Mouse (Mus musculus) stomach, embryonic 14.5 days (tissue): ENCODE results near the gene Chpf2. TPM values are rescaled to one million over a fixed set of nuclear protein-coding genes. Genes with fewer than 3 reads are reported as not detected.

Experiments
- ATAC-seq: fragments of 200-750 bp; cut with Nextera tagmentation; 2 replicates; pipeline ENCODE4 v1.8.0; 2017; ENCODE audit warnings: low read depth, moderate TSS enrichment; ENCODE audit not compliant: insufficient number of reproducible peaks, insufficient read depth, low FRiP score
- H3K27ac ChIP-seq: fragments of 300-500 bp; sonication (generic); 2 replicates; pipeline ENCODE4 v1.5.1; 2014; ENCODE audit warnings: mild to moderate bottlenecking, low read length, moderate library complexity, mixed read lengths
- H3K27me3 ChIP-seq: fragments of 300-500 bp; sonication (generic); 2 replicates; pipeline ENCODE4 v1.6.1; 2014; ENCODE audit warnings: low read length, control low read depth, mixed read lengths; ENCODE audit not compliant: control insufficient read depth, insufficient read depth
- H3K36me3 ChIP-seq: fragments of 300-500 bp; sonication (generic); 2 replicates; pipeline ENCODE4 v1.6.1; 2014; ENCODE audit warnings: mild to moderate bottlenecking, control low read depth, low read length, moderate library complexity, mixed read lengths; ENCODE audit not compliant: control insufficient read depth, insufficient read depth
- H3K4me1 ChIP-seq: fragments of 300-500 bp; sonication (generic); 2 replicates; pipeline ENCODE4 v1.6.1; 2014; ENCODE audit warnings: low read length, control low read depth, mixed read lengths; ENCODE audit not compliant: control insufficient read depth, insufficient read depth
- H3K4me2 ChIP-seq: fragments of 300-500 bp; sonication (generic); replicated peaks from 2 replicates; pipeline ENCODE4 v1.6.1; 2014; ENCODE audit warnings: low read depth, low read length, control low read depth
- H3K4me3 ChIP-seq: fragments of 300-500 bp; sonication (generic); 2 replicates; pipeline ENCODE4 v1.5.1; 2014; ENCODE audit warnings: low read depth, low read length, control low read depth
- H3K9ac ChIP-seq: fragments of 300-500 bp; sonication (generic); replicated peaks from 2 replicates; pipeline ENCODE4 v1.6.1; 2014; ENCODE audit warnings: low read depth, mild to moderate bottlenecking, control low read depth, low read length, moderate library complexity, mixed read lengths
- H3K9me3 ChIP-seq: fragments of 300-500 bp; sonication (generic); 2 replicates; pipeline ENCODE4 v1.6.1; 2016; ENCODE audit warnings: low read depth, low read length, control low read depth; ENCODE audit not compliant: control insufficient read depth
- WGBS: fragments of 180-500 bp; shearing (Covaris S2); extraction: QIAGEN DNeasy Blood & Tissue Kit; methylation state at CpG from one replicate; pipeline ENCODE4 v1.1.7; 2014; 5-methylcytosine and 5-hydroxymethylcytosine counted together
- polyA plus RNA-seq: library from polyadenylated mRNA; unstranded; fragments of >200 nt; fragmentation: Nextera tagmentation; extraction: Ambion mirVana; gene quantifications from 2 replicates; pipeline ENCODE4 v1.2.1, GENCODE M21; 2014

Gene Chpf2
- polyA plus RNA-seq, 1 experiment from 2014 or later = 11.3 TPM

DNA sequence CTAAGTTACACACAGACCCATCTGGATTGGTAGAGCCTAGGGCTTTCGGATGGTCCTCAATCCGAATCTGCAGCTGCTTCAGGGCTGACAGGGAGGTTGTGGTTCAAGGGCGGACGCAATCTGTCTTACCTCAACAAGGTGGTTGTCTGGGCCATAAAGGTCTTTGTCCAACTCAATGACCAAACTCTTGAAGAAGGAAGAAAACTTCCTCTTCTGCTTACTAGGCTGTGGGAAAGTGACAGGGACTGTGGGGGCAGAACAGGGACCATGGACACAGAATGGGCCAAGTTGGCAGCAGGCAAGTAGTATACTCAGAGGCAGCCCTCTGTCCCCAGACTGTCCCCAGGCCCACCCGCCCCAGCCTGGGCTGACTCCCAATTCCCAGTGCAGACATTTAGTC is 8.7 kb downstream of the Chpf2 start:
- H3K9ac ChIP-seq = no peak overlapping the region
- H3K27ac ChIP-seq = no peak overlapping the region
- peaks cover 21% of the 10 kb centered on the region; the same call in 1 of the 2 replicates for H3K4me1 ChIP-seq
- H3K4me3 ChIP-seq = no peak overlapping the region
- H3K36me3 ChIP-seq = peaks cover 47% of the 10 kb centered on the region
- 89% methylated on average over 5 of the region's 5 CpGs for WGBS
- H3K27me3 ChIP-seq = no peaks in the 10 kb centered on the region
- no peaks in the 10 kb centered on the region for H3K9me3 ChIP-seq
- ATAC-seq = no peak
- no peak overlapping the region for H3K4me2 ChIP-seq

DNA sequence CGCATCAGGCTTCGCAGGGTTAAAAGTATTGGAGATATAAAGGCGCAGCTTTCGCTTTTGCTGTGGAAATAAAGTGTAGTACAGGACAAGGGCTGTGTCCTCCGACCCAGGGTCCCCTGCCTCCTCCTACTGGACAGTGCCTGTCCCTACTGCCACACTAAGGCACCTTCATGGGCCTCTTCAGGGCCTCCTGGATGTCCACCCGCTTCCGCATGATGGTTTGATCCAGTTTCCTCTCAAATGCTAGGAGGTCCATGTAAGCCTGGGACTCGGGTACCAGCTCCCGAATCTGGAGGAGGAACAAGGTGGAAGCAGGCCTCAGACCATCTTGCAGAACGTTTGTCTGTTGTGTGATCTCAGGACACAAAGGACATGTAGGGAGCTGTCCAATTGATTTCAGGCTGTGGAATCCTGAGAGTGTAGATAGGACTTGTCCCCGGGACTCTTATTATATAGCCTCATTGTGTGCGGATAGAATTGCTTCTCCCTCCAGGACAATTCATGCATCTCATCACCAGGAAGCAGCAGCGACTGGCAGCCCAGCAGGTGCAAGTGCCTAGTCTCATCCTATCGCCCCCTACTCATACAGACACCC is 9.3 kb downstream of the Chpf2 start:
- Histone ChIP-seq H3K4me3 (no peak overlapping the region), H3K9ac (no peak overlapping the region), H3K9me3 (no peaks in the 10 kb centered on the region), H3K4me2 (no peak overlapping the region), H3K27ac (no peak overlapping the region), H3K27me3 (no peaks in the 10 kb centered on the region), H3K36me3 (peaks cover 45% of the 10 kb centered on the region), H3K4me1 (peaks cover 27% of the 10 kb centered on the region; the same call in 1 of the 2 replicates)
- ATAC-seq = no peak
- 71% methylated on average over 14 of the region's 14 CpGs for whole genome bisulfite sequencing

- peak overlapping the region; percentile 36; the same call in 1 of the 2 replicates for H3K27ac ChIP-seq
- no peak overlapping the region for H3K4me3 ChIP-seq
Measured at GRCm38 (mm10) chr5:24596519-24597171, 10.1 kb downstream of the Chpf2 start.

GRCm38 (mm10) chr5:24597221-24597728 is 10.7 kb downstream of the Chpf2 start:
- Histone ChIP-seq H3K4me3 (no peak overlapping the region), H3K36me3 (peaks cover 35% of the 10 kb centered on the region), H3K4me1 (peaks cover 30% of the 10 kb centered on the region; the same call in 1 of the 2 replicates), H3K9ac (no peak overlapping the region), H3K4me2 (no peak overlapping the region), H3K27ac (peak overlapping the region; percentile 36; the same call in 1 of the 2 replicates), H3K27me3 (no peaks in the 10 kb centered on the region), H3K9me3 (no peaks in the 10 kb centered on the region)
- no peak for ATAC-seq
- WGBS = 61% methylated on average over 2 of the region's 2 CpGs

More at GRCm38 (mm10) chr5:24596519-24597171, 10.1 kb downstream of the Chpf2 start:
- Histone ChIP-seq H3K4me1 (peaks cover 30% of the 10 kb centered on the region; the same call in 1 of the 2 replicates), H3K9me3 (no peaks in the 10 kb centered on the region), H3K27me3 (no peaks in the 10 kb centered on the region), H3K9ac (no peak overlapping the region), H3K4me2 (no peak overlapping the region), H3K36me3 (peaks cover 41% of the 10 kb centered on the region)
- no peak for ATAC-seq
- 28% methylated on average over 11 of the region's 11 CpGs for WGBS

- Histone ChIP-seq H3K4me3 (peak overlapping the region; percentile 41), H3K4me2 (peak overlapping the region; percentile 89), H3K9me3 (no peaks in the 10 kb centered on the region), H3K27me3 (no peaks in the 10 kb centered on the region), H3K36me3 (peaks cover 28% of the 10 kb centered on the region; the same call in 1 of the 2 replicates), H3K9ac (peak overlapping the region; percentile 47; the same call in 1 of the 2 replicates), H3K4me1 (peaks cover 30% of the 10 kb centered on the region; the same call in 1 of the 2 replicates), H3K27ac (no peak overlapping the region)
- 32% methylated on average over 15 of the region's 15 CpGs for WGBS
- no peak for ATAC-seq
Measured at GRCm38 (mm10) chr5:24597901-24598569, 11.5 kb downstream of the Chpf2 start.

DNA sequence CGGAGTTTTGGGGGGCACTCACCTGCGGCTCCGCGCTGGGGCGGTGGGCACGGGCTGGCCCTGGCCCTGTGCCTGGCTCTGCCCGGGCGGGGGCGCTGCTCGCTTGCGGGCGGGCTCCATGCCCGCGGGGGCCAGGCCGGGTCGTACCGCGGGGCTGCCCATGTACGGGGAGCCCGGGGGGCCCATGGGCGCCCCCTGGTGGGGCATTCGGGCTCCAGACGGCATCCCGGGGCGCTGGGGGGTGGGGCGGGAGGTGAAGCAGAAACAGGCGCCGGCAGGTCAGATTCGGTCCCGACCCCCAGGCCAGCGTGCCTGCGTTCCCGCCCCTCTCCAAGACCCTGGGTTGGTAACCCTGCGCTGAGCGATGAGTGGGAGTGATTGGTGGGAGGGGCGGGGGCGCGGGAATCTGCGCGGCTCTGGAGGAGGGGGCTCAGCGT is 12.0 kb downstream of the Chpf2 start:
- peak; percentile 1; the same call in 1 of the 2 replicates for ATAC-seq
- Histone ChIP-seq H3K27ac (no peak overlapping the region), H3K4me2 (peak overlapping the region; percentile 89), H3K9ac (peak overlapping the region; percentile 47; the same call in 1 of the 2 replicates), H3K4me3 (peak overlapping the region; percentile 41), H3K27me3 (no peaks in the 10 kb centered on the region), H3K4me1 (peaks cover 35% of the 10 kb centered on the region), H3K36me3 (peaks cover 22% of the 10 kb centered on the region; the same call in 1 of the 2 replicates), H3K9me3 (no peaks in the 10 kb centered on the region)
- under 1% methylated on average over 41 of the region's 41 CpGs for WGBS

DNA sequence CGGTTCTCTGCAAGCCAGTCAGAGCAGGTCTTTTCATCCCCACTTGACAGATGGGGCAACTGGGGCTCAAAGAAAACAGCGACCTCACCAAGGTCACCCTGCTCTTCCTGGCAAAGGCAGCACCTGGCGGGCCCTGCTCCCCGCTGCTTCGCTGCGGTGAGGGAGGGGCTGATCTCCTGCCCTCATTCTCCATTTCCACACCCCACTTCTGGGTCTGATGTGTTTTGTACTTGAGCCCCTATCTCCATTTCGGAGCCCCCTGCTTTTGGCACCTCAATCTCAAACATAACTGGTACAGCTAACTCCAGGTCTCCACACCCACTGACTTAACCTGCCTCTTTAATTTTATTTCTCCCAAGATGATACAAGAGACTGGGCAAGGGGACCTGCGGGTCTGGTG is 12.6 kb downstream of the Chpf2 start:
- 16% methylated on average over 8 of the region's 8 CpGs for WGBS
- no peak overlapping the region for H3K9ac ChIP-seq
- H3K4me3 ChIP-seq = peak overlapping the region; percentile 41
- H3K9me3 ChIP-seq = no peaks in the 10 kb centered on the region
- H3K27me3 ChIP-seq = no peaks in the 10 kb centered on the region
- H3K36me3 ChIP-seq = peaks cover 17% of the 10 kb centered on the region; the same call in 1 of the 2 replicates
- H3K27ac ChIP-seq = no peak overlapping the region
- ATAC-seq = no peak
- peak overlapping the region; percentile 89 for H3K4me2 ChIP-seq
- peaks cover 40% of the 10 kb centered on the region for H3K4me1 ChIP-seq

- Histone ChIP-seq H3K4me3 (no peak overlapping the region), H3K9me3 (no peaks in the 10 kb centered on the region), H3K36me3 (peaks cover 7% of the 10 kb centered on the region; the same call in 1 of the 2 replicates), H3K9ac (no peak overlapping the region), H3K27me3 (no peaks in the 10 kb centered on the region), H3K4me2 (peak overlapping the region; percentile 89), H3K4me1 (peaks cover 43% of the 10 kb centered on the region), H3K27ac (no peak overlapping the region)
- 85% methylated on average over 2 of the region's 2 CpGs for WGBS
- no peak for ATAC-seq
Measured at GRCm38 (mm10) chr5:24600236-24600635, 13.7 kb downstream of the Chpf2 start.
